20 mouse cellular contexts compared by ENCODE assay signal in genomic region chr4:48592844-48593243, GRCm38 (mm10). TPM values are rescaled to one million over a fixed set of nuclear protein-coding genes. Genes with fewer than 3 reads are reported as not detected.
DNase-seq lines count a peak whose midpoint lies in the region; ATAC-seq and TF ChIP-seq lines count a peak whose summit lies in the region.
"Had no signal": no experiment of that assay in that cellular context is flagged by ENCODE, and none has a peak within 500 bp of the region (broad histone marks: within the 10 kb centered on the region; RNA-seq: fewer than 3 reads in every experiment).

No protein-coding gene starts in this region.

- WGBS in spleen, adult 2 months = 50% methylated on average over 7 of the region's 7 CpGs
- WGBS in midbrain, postnatal 0 days = 92% methylated on average over 7 of the region's 7 CpGs
- WGBS in midbrain, embryonic 16.5 days = 94% methylated on average over 7 of the region's 7 CpGs

- peak overlapping the region; percentile 69 for H3K27ac ChIP-seq in spleen, adult 2 months (ENCODE audit: insufficient read depth, low read length)
- no peak overlapping the region for H3K27ac ChIP-seq in midbrain, postnatal 0 days (ENCODE audit: low read depth, low read length)
- H3K27ac ChIP-seq in midbrain, embryonic 16.5 days (ENCODE audit: low read length) = no peak overlapping the region
- H3K27ac ChIP-seq: embryonic facial prominence, embryonic 10.5 days; forebrain, embryonic 13.5 days; heart, embryonic 13.5 days; hindbrain, embryonic 12.5 days had no signal

- 0 out of 2 replicates have a peak, but pooled peaks have one; percentile 17 for ATAC-seq in common myeloid progenitor, adult 5-6 weeks (replicated peaks; ENCODE audit: low read depth, poor library complexity, severe bottlenecking)
- ATAC-seq in megakaryocyte progenitor cell, adult 5-6 weeks (replicated peaks; ENCODE audit: poor library complexity) = peak; percentile 61
- no peak for ATAC-seq in midbrain, postnatal 0 days (ENCODE audit: low FRiP score)
- ATAC-seq in midbrain, embryonic 16.5 days = no peak
- ATAC-seq: CD4-positive, CD25-positive, alpha-beta regulatory T cell, adult 4 months; forebrain, embryonic 13.5 days; hindbrain, embryonic 16.5 days; inflammation-experienced regulatory T-cells, adult 6 months had no signal

- no peaks in the 10 kb centered on the region for H3K36me3 ChIP-seq in spleen, adult 2 months (ENCODE audit: control insufficient read depth, insufficient read depth, low read length)
- no peaks in the 10 kb centered on the region for H3K36me3 ChIP-seq in midbrain, postnatal 0 days (ENCODE audit: insufficient read depth, low read length)
- no peaks in the 10 kb centered on the region for H3K36me3 ChIP-seq in midbrain, embryonic 16.5 days (ENCODE audit: control insufficient read depth, insufficient read depth, low read length)
- H3K36me3 ChIP-seq: heart, embryonic 13.5 days had no signal

- H3K4me2 ChIP-seq in midbrain, postnatal 0 days (ENCODE audit: low read depth, low read length, poor library complexity, severe bottlenecking) = no peak overlapping the region
- H3K4me2 ChIP-seq in midbrain, embryonic 16.5 days (ENCODE audit: low read length) = no peak overlapping the region
- H3K4me2 ChIP-seq: forebrain, embryonic 13.5 days; heart, embryonic 13.5 days; hindbrain, embryonic 12.5 days had no signal

- peaks cover 8% of the 10 kb centered on the region; the same call in 1 of the 2 replicates for H3K4me1 ChIP-seq in spleen, adult 2 months (ENCODE audit: control insufficient read depth, insufficient read depth, insufficient read length)
- no peaks in the 10 kb centered on the region for H3K4me1 ChIP-seq in midbrain, postnatal 0 days (ENCODE audit: insufficient read depth, low read length)
- H3K4me1 ChIP-seq in midbrain, embryonic 16.5 days (ENCODE audit: control insufficient read depth, insufficient read depth, low read length) = peaks cover 15% of the 10 kb centered on the region

- TF ChIP-seq CTCF in spleen, adult 2 months (IDR thresholded peaks at IDR 0.05; ENCODE audit: extremely low read depth, insufficient read depth, insufficient read length, insufficient replicate concordance) = no peak
- TF ChIP-seq CTCF in midbrain, postnatal 0 days (IDR thresholded peaks at IDR 0.05) = no peak

- H3K9me3 ChIP-seq in midbrain, postnatal 0 days (ENCODE audit: low read length) = no peaks in the 10 kb centered on the region
- H3K9me3 ChIP-seq in midbrain, embryonic 16.5 days (replicated peaks; ENCODE audit: control insufficient read depth, low read length, poor library complexity, severe bottlenecking) = no peaks in the 10 kb centered on the region
- H3K9me3 ChIP-seq: embryonic facial prominence, embryonic 10.5 days; forebrain, embryonic 13.5 days; hindbrain, embryonic 12.5 days had no signal

- no peak overlapping the region for H3K9ac ChIP-seq in midbrain, postnatal 0 days (replicated peaks; ENCODE audit: low read length, poor library complexity, severe bottlenecking)
- H3K9ac ChIP-seq in midbrain, embryonic 16.5 days (ENCODE audit: low read depth, low read length) = no peak overlapping the region
- H3K9ac ChIP-seq: forebrain, embryonic 13.5 days; heart, embryonic 13.5 days; hindbrain, embryonic 12.5 days had no signal

- no peak for TF ChIP-seq POLR2A in spleen, adult 2 months (IDR thresholded peaks at IDR 0.05; ENCODE audit: low read depth, low read length)

- no peaks in the 10 kb centered on the region for H3K27me3 ChIP-seq in spleen, adult 2 months (ENCODE audit: control insufficient read depth, insufficient read depth, low read length)
- no peaks in the 10 kb centered on the region for H3K27me3 ChIP-seq in midbrain, postnatal 0 days (ENCODE audit: insufficient read depth, low read length)
- H3K27me3 ChIP-seq in midbrain, embryonic 16.5 days (ENCODE audit: control insufficient read depth, insufficient read depth, low read depth, low read length) = no peaks in the 10 kb centered on the region
- H3K27me3 ChIP-seq: forebrain, embryonic 13.5 days; heart, embryonic 13.5 days; hindbrain, embryonic 12.5 days had no signal

- DNase-seq in spleen, adult 2 months (ENCODE audit: low read depth in 1 of 2, low spot score in 2 of 2) = no peak
- no peak for DNase-seq in spleen, adult 12 weeks (ENCODE audit: low spot score)
- no peak for DNase-seq in left cerebral cortex, postnatal 4 days
- no peak for DNase-seq in midbrain, postnatal 0 days (ENCODE audit: low spot score)
- DNase-seq: adrenal gland, postnatal 10 days; cerebellum, adult 11-12 months; cerebellum, adult 9-10 months; cerebellum, postnatal 25 days; gastrocnemius, postnatal 14 days had no signal

- H3K4me3 ChIP-seq in spleen, adult 2 months (ENCODE audit: extremely low read depth, insufficient read depth, insufficient read length) = no peak overlapping the region
- H3K4me3 ChIP-seq in midbrain, postnatal 0 days (ENCODE audit: low read depth, low read length) = no peak overlapping the region
- no peak overlapping the region for H3K4me3 ChIP-seq in midbrain, embryonic 16.5 days (ENCODE audit: low read depth, low read length)
- H3K4me3 ChIP-seq: embryonic facial prominence, embryonic 10.5 days; forebrain, embryonic 13.5 days; heart, embryonic 13.5 days; hindbrain, embryonic 12.5 days had no signal

- intact Hi-C loops in left cerebral cortex, postnatal 4 days (cut with DNase I) = no loop called here

RNA-seq across cellular contexts. Expression of gene Tmeff1, which starts 7.9 kb away (rescaled TPM):
- polyA plus RNA-seq in spleen, adult 2 months (2012; rRNA removed) = 0.58 and 0.63 TPM in 2 replicates
- total RNA-seq in common myeloid progenitor, adult 5-6 weeks (2017) = not detected in 2 replicates
- total RNA-seq in megakaryocyte progenitor cell, adult 5-6 weeks (2015) = 0.20 TPM in 1 of 2 replicates, not detected in the other
- 0.12 and 0.91 TPM in 2 replicates for total RNA-seq in megakaryocyte progenitor cell, adult 5-6 weeks (2017)
- total RNA-seq in left cerebral cortex, postnatal 4 days (2021) = 100 to 1,000 TPM; 234 TPM
- total RNA-seq in midbrain, postnatal 0 days (2014; rRNA removed) = 320 and 385 TPM in 2 replicates
- polyA plus RNA-seq in midbrain, postnatal 0 days (2015; fragmentation: Nextera tagmentation; extraction: Ambion mirVana) = 217 and 228 TPM in 2 replicates
- 228 and 263 TPM in 2 replicates for polyA plus RNA-seq in midbrain, embryonic 16.5 days (2015; fragmentation: Nextera tagmentation; extraction: Ambion mirVana)
- total RNA-seq: MEL had no signal
- polyA plus RNA-seq: inflammation-experienced regulatory T-cells, adult 6 months had no signal

RNA-seq across cellular contexts. Expression of gene Msantd3, which starts 53.1 kb away (rescaled TPM):
- polyA plus RNA-seq in spleen, adult 2 months (2012; rRNA removed) = 0.60 and 0.69 TPM in 2 replicates
- 14.1 and 16.9 TPM in 2 replicates for total RNA-seq in common myeloid progenitor, adult 5-6 weeks (2017)
- total RNA-seq in megakaryocyte progenitor cell, adult 5-6 weeks (2015) = 55.1 and 62.9 TPM in 2 replicates
- 59.6 and 68.9 TPM in 2 replicates for total RNA-seq in megakaryocyte progenitor cell, adult 5-6 weeks (2017)
- total RNA-seq in left cerebral cortex, postnatal 4 days (2021) = 10 to 100 TPM; 43.8 to 48.5 TPM
- 30.3 and 36.4 TPM in 2 replicates for total RNA-seq in midbrain, postnatal 0 days (2014; rRNA removed)
- polyA plus RNA-seq in midbrain, postnatal 0 days (2015; fragmentation: Nextera tagmentation; extraction: Ambion mirVana) = 26.0 and 27.0 TPM in 2 replicates
- 23.6 and 29.8 TPM in 2 replicates for polyA plus RNA-seq in midbrain, embryonic 16.5 days (2015; fragmentation: Nextera tagmentation; extraction: Ambion mirVana)
- total RNA-seq: MEL had no signal
- polyA plus RNA-seq: CD4-positive, CD25-positive, alpha-beta regulatory T cell, adult 4 months; inflammation-experienced regulatory T-cells, adult 6 months had no signal

Comparison
In these comparisons a context has a peak if more than half of its experiments do, and no peak if none do; other contexts are left out.
1. ATAC-seq: peak in common myeloid progenitor, adult 5-6 weeks (single experiment) and megakaryocyte progenitor cell, adult 5-6 weeks (single experiment); none in midbrain, postnatal 0 days (single experiment) and midbrain, embryonic 16.5 days (single experiment).
2. RNA of gene Tmeff1, which starts 7.9 kb away (total RNA-seq): 320 to 385 TPM in midbrain, postnatal 0 days and 234 TPM in left cerebral cortex, postnatal 4 days; 0.12 to 0.91 TPM in megakaryocyte progenitor cell, adult 5-6 weeks and not detected in common myeloid progenitor, adult 5-6 weeks; every median in the first group is over 100 times any median in the second.